Mouse (Mus musculus): ENCODE measurements around the gene Rinl. TPM values are rescaled to one million over a fixed set of nuclear protein-coding genes. Genes with fewer than 3 reads are reported as not detected.

Rinl gene
- polyA plus RNA-seq, 1 experiment from 2014 or later: 2.2 TPM

- H3K4me3 ChIP-seq: 0 out of 2 replicates have a peak overlapping the region, but pooled peaks have one; percentile 93
- no peaks in the 10 kb centered on the region for H3K9me3 ChIP-seq
- H3K4me1 ChIP-seq: peaks cover 71% of the 10 kb centered on the region
- H3K36me3 ChIP-seq (replicated peaks): peaks cover 78% of the 10 kb centered on the region
- no peaks in the 10 kb centered on the region for H3K27me3 ChIP-seq (replicated peaks; ENCODE audit: low read depth, poor library complexity, severe bottlenecking)
- WGBS: 91% methylated on average over 5 of the region's 5 CpGs
- no peak for DNase-seq (ENCODE audit: low spot score)
- no peak overlapping the region for H3K27ac ChIP-seq (replicated peaks)
Measured at GRCm38 (mm10) chr7:28814306-28815034, 25.7 kb downstream of the Rinl start.

- H3K27me3 ChIP-seq (replicated peaks; ENCODE audit: low read depth, poor library complexity, severe bottlenecking): no peaks in the 10 kb centered on the region
- H3K27ac ChIP-seq (replicated peaks): no peak overlapping the region
- no peaks in the 10 kb centered on the region for H3K9me3 ChIP-seq
- H3K4me3 ChIP-seq: peak overlapping the region; percentile 14; the same call in 1 of the 2 replicates
- peaks cover 79% of the 10 kb centered on the region for H3K4me1 ChIP-seq
- WGBS: 93% methylated on average over 9 of the region's 9 CpGs
- DNase-seq (ENCODE audit: low spot score): no peak
- H3K36me3 ChIP-seq (replicated peaks): peaks cover 86% of the 10 kb centered on the region
Measured at GRCm38 (mm10) chr7:28815230-28815629, 26.5 kb downstream of the Rinl start.

- Histone ChIP-seq H3K4me1 (peaks cover 88% of the 10 kb centered on the region), H3K9me3 (no peaks in the 10 kb centered on the region)
- 90% methylated on average over 9 of the region's 9 CpGs for WGBS
Measured at GRCm38 (mm10) chr7:28816201-28816600, 27.4 kb downstream of the Rinl start.

GRCm38 (mm10) chr7:28816920-28817319 lies 28.2 kb downstream of the Rinl start:
- peaks cover 90% of the 10 kb centered on the region for H3K4me1 ChIP-seq
- peak overlapping the region; percentile 8; the same call in 1 of the 2 replicates for H3K4me3 ChIP-seq

More at GRCm38 (mm10) chr7:28816201-28816600, 27.4 kb downstream of the Rinl start:
- no peak overlapping the region for H3K27ac ChIP-seq (replicated peaks)
- H3K36me3 ChIP-seq (replicated peaks): peaks cover 95% of the 10 kb centered on the region
- DNase-seq (ENCODE audit: low spot score): no peak
- H3K27me3 ChIP-seq (replicated peaks; ENCODE audit: low read depth, poor library complexity, severe bottlenecking): no peaks in the 10 kb centered on the region
- H3K4me3 ChIP-seq: no peak overlapping the region

GRCm38 (mm10) chr7:28817524-28817923 lies 28.8 kb downstream of the Rinl start:
- H3K27ac ChIP-seq (replicated peaks): no peak overlapping the region
- H3K4me3 ChIP-seq: peak overlapping the region; percentile 8; the same call in 1 of the 2 replicates
- H3K4me1 ChIP-seq: peaks cover 84% of the 10 kb centered on the region

More at GRCm38 (mm10) chr7:28816920-28817319, 28.2 kb downstream of the Rinl start:
- H3K27ac ChIP-seq (replicated peaks): no peak overlapping the region
- 95% methylated on average over 10 of the region's 10 CpGs for WGBS
- H3K36me3 ChIP-seq (replicated peaks): peaks cover 100% of the 10 kb centered on the region
- DNase-seq (ENCODE audit: low spot score): no peak
- H3K9me3 ChIP-seq: no peaks in the 10 kb centered on the region
- no peaks in the 10 kb centered on the region for H3K27me3 ChIP-seq (replicated peaks; ENCODE audit: low read depth, poor library complexity, severe bottlenecking)

GRCm38 (mm10) chr7:28817957-28818356 lies 29.2 kb downstream of the Rinl start:
- Histone ChIP-seq H3K27ac (replicated peaks) (no peak overlapping the region), H3K27me3 (replicated peaks; ENCODE audit: low read depth, poor library complexity, severe bottlenecking) (no peaks in the 10 kb centered on the region), H3K4me3 (peak overlapping the region; percentile 25; the same call in 1 of the 2 replicates), H3K4me1 (peaks cover 79% of the 10 kb centered on the region), H3K36me3 (replicated peaks) (peaks cover 100% of the 10 kb centered on the region), H3K9me3 (no peaks in the 10 kb centered on the region)
- 86% methylated on average over 4 of the region's 4 CpGs for WGBS
- DNase-seq (ENCODE audit: low spot score): no peak

More at GRCm38 (mm10) chr7:28817524-28817923, 28.8 kb downstream of the Rinl start:
- Histone ChIP-seq H3K36me3 (replicated peaks) (peaks cover 100% of the 10 kb centered on the region), H3K9me3 (no peaks in the 10 kb centered on the region), H3K27me3 (replicated peaks; ENCODE audit: low read depth, poor library complexity, severe bottlenecking) (no peaks in the 10 kb centered on the region)
- WGBS: 80% methylated on average over 6 of the region's 6 CpGs
- no peak for DNase-seq (ENCODE audit: low spot score)

- 88% methylated on average over 18 of the region's 18 CpGs for WGBS
- H3K27me3 ChIP-seq (replicated peaks; ENCODE audit: low read depth, poor library complexity, severe bottlenecking): no peaks in the 10 kb centered on the region
- peak overlapping the region; percentile 25; the same call in 1 of the 2 replicates for H3K4me3 ChIP-seq
- peaks cover 74% of the 10 kb centered on the region for H3K4me1 ChIP-seq
- H3K27ac ChIP-seq (replicated peaks): no peak overlapping the region
- no peaks in the 10 kb centered on the region for H3K9me3 ChIP-seq
- peaks cover 100% of the 10 kb centered on the region for H3K36me3 ChIP-seq (replicated peaks)
- no peak for DNase-seq (ENCODE audit: low spot score)
Measured at GRCm38 (mm10) chr7:28818436-28818835, 29.7 kb downstream of the Rinl start.

GRCm38 (mm10) chr7:28818861-28819452 lies 30.2 kb downstream of the Rinl start:
- peaks cover 99% of the 10 kb centered on the region for H3K36me3 ChIP-seq (replicated peaks)
- H3K27ac ChIP-seq (replicated peaks): no peak overlapping the region
- no peak overlapping the region for H3K4me3 ChIP-seq
- WGBS: 96% methylated on average over 4 of the region's 4 CpGs
- H3K4me1 ChIP-seq: peaks cover 69% of the 10 kb centered on the region
- DNase-seq (ENCODE audit: low spot score): no peak
- no peaks in the 10 kb centered on the region for H3K9me3 ChIP-seq
- H3K27me3 ChIP-seq (replicated peaks; ENCODE audit: low read depth, poor library complexity, severe bottlenecking): no peaks in the 10 kb centered on the region

GRCm38 (mm10) chr7:28819571-28819970 lies 30.8 kb downstream of the Rinl start:
- H3K27me3 ChIP-seq (replicated peaks; ENCODE audit: low read depth, poor library complexity, severe bottlenecking): no peaks in the 10 kb centered on the region
- H3K9me3 ChIP-seq: no peaks in the 10 kb centered on the region
- 92% methylated on average over 4 of the region's 4 CpGs for WGBS
- no peak for DNase-seq (ENCODE audit: low spot score)
- no peak overlapping the region for H3K27ac ChIP-seq (replicated peaks)
- peaks cover 93% of the 10 kb centered on the region for H3K36me3 ChIP-seq (replicated peaks)
- H3K4me1 ChIP-seq: peaks cover 65% of the 10 kb centered on the region
- H3K4me3 ChIP-seq: no peak overlapping the region

- Histone ChIP-seq H3K9me3 (no peaks in the 10 kb centered on the region), H3K36me3 (replicated peaks) (peaks cover 82% of the 10 kb centered on the region), H3K4me1 (peaks cover 62% of the 10 kb centered on the region), H3K27me3 (replicated peaks; ENCODE audit: low read depth, poor library complexity, severe bottlenecking) (no peaks in the 10 kb centered on the region), H3K4me3 (peak overlapping the region; percentile 19; the same call in 1 of the 2 replicates), H3K27ac (replicated peaks) (peak overlapping the region; percentile 62)
- peak; percentile 31 for DNase-seq (ENCODE audit: low spot score)
- WGBS: 65% methylated on average over 12 of the region's 12 CpGs
Measured at GRCm38 (mm10) chr7:28820358-28821260, 31.8 kb downstream of the Rinl start.

GRCm38 (mm10) chr7:28821261-28821831 lies 32.6 kb downstream of the Rinl start:
- WGBS: 81% methylated on average over 10 of the region's 10 CpGs
- H3K4me1 ChIP-seq: peaks cover 62% of the 10 kb centered on the region
- no peaks in the 10 kb centered on the region for H3K27me3 ChIP-seq (replicated peaks; ENCODE audit: low read depth, poor library complexity, severe bottlenecking)
- no peak for DNase-seq (ENCODE audit: low spot score)
- peak overlapping the region; percentile 19; the same call in 1 of the 2 replicates for H3K4me3 ChIP-seq
- no peaks in the 10 kb centered on the region for H3K9me3 ChIP-seq
- H3K36me3 ChIP-seq (replicated peaks): peaks cover 75% of the 10 kb centered on the region
- H3K27ac ChIP-seq (replicated peaks): no peak overlapping the region

- no peaks in the 10 kb centered on the region for H3K27me3 ChIP-seq (replicated peaks; ENCODE audit: low read depth, poor library complexity, severe bottlenecking)
- H3K27ac ChIP-seq (replicated peaks): no peak overlapping the region
- peaks cover 63% of the 10 kb centered on the region for H3K36me3 ChIP-seq (replicated peaks)
- H3K4me3 ChIP-seq: no peak overlapping the region
- no peaks in the 10 kb centered on the region for H3K9me3 ChIP-seq
- DNase-seq (ENCODE audit: low spot score): no peak
- WGBS: 81% methylated on average over 1 of the region's 1 CpGs
- peaks cover 51% of the 10 kb centered on the region for H3K4me1 ChIP-seq
Measured at GRCm38 (mm10) chr7:28822556-28822955, 33.8 kb downstream of the Rinl start.
